Mouse (Mus musculus) limb, embryonic 14.5 days (tissue): ENCODE measurements around the gene Gzma. TPM values are rescaled to one million over a fixed set of nuclear protein-coding genes. Genes with fewer than 3 reads are reported as not detected.

ENCODE experiments used
- ATAC-seq: fragments of 200-750 bp; cut with Nextera tagmentation; 2 replicates; pipeline ENCODE4 v1.8.0; 2017; ENCODE audit warnings: low read depth, moderate number of reproducible peaks, moderate TSS enrichment; ENCODE audit not compliant: low FRiP score
- DNase-seq: peaks from one replicate; pipeline ENCODE4 v3.0.0-alpha.2; 2015; ENCODE audit warnings: low spot score
- H3K27ac ChIP-seq: fragments of 300-500 bp; sonication (generic); replicated peaks from 2 replicates; pipeline ENCODE4 v1.5.1; 2014; ENCODE audit warnings: low read depth, mild to moderate bottlenecking, low read length, moderate library complexity, mixed read lengths
- H3K27me3 ChIP-seq: fragments of 300-500 bp; sonication (generic); 2 replicates; pipeline ENCODE4 v1.6.1; 2014; ENCODE audit warnings: low read length, mixed read lengths; ENCODE audit not compliant: control insufficient read depth, insufficient read depth
- H3K36me3 ChIP-seq: fragments of 300-500 bp; sonication (generic); 2 replicates; pipeline ENCODE4 v1.6.1; 2014; ENCODE audit warnings: mild to moderate bottlenecking, low read length, moderate library complexity, mixed read lengths; ENCODE audit not compliant: control insufficient read depth, insufficient read depth
- H3K4me1 ChIP-seq: fragments of 300-500 bp; sonication (generic); 2 replicates; pipeline ENCODE4 v1.6.1; 2014; ENCODE audit warnings: antibody characterized with exemption, low read length, mixed read lengths; ENCODE audit not compliant: control insufficient read depth, insufficient read depth
- H3K4me2 ChIP-seq: fragments of 300-500 bp; sonication (generic); replicated peaks from 2 replicates; pipeline ENCODE4 v1.6.1; 2014; ENCODE audit warnings: low read depth, mild to moderate bottlenecking, low read length, moderate library complexity; ENCODE audit not compliant: severe bottlenecking
- H3K4me3 ChIP-seq: fragments of 300-500 bp; sonication (generic); replicated peaks from 2 replicates; pipeline ENCODE4 v1.5.1; 2014; ENCODE audit warnings: low read length
- H3K9ac ChIP-seq: fragments of 300-500 bp; sonication (generic); 2 replicates; pipeline ENCODE4 v1.6.1; 2014; ENCODE audit warnings: mild to moderate bottlenecking, low read depth, low read length, moderate library complexity; ENCODE audit not compliant: severe bottlenecking
- H3K9me3 ChIP-seq: fragments of 300-500 bp; sonication (generic); 2 replicates; pipeline ENCODE4 v1.6.1; 2016; ENCODE audit warnings: low read length; ENCODE audit not compliant: control insufficient read depth
- POLR2A ChIP-seq: fragments of 200-500 bp; IDR thresholded peaks from 2 replicates; pipeline ENCODE4 v1.8.0; 2012; ENCODE audit warnings: inconsistent platforms, mild to moderate bottlenecking, moderate library complexity, borderline replicate concordance; ENCODE audit not compliant: insufficient read depth, insufficient read length; ENCODE audit errors: extremely low read depth
- WGBS: fragments of 180-500 bp; shearing (Covaris S2); extraction: QIAGEN DNeasy Blood & Tissue Kit; methylation state at CpG from one replicate; pipeline ENCODE4 v1.1.7; 2014; 5-methylcytosine and 5-hydroxymethylcytosine counted together
- polyA plus RNA-seq, 2 experiments: library from polyadenylated mRNA; depleted of rRNA in 1 of 2; stranded (reverse) in 1 of 2; unstranded in 1 of 2; fragments of >200 nt; fragmentation: Nextera tagmentation in 1 of 2; extraction: Ambion mirVana in 1 of 2; gene quantifications; 2 replicates each; pipeline versions ENCODE4 v1.2.1 to v1.2.3; 2012 to 2014

Gene Gzma
- polyA plus RNA-seq, 2 experiments: 0.16 TPM; not detected in 1

- Histone ChIP-seq H3K4me2 (peak within 1 kb of the TSS; percentile 59), H3K27ac (peak within 1 kb of the TSS; percentile 87), H3K4me1 (peaks cover 10% of the 10 kb centered on the region), H3K27me3 (no peaks in the 10 kb centered on the region), H3K9me3 (no peaks in the 10 kb centered on the region), H3K9ac (peak within 1 kb of the TSS; percentile 72), H3K4me3 (peak within 1 kb of the TSS; percentile 65), H3K36me3 (peaks cover 18% of the 10 kb centered on the region)
- 4% methylated on average over 21 of the region's 21 CpGs for WGBS
- ATAC-seq (peak; percentile 93), DNase-seq (peak; percentile 91)
- TF ChIP-seq POLR2A: no peak
These were observed 54.4 kb downstream of the Gzma start, which contains the start of gene Gpx8 for GRCm38 (mm10) chr13:113046211-113046883. Gene Gpx8 (minus strand): TSS chr13:113046410.

- H3K9ac ChIP-seq: peak overlapping the region; percentile 72
- DNase-seq: peak; percentile 54
- H3K27ac ChIP-seq: peak overlapping the region; percentile 87
- no peaks in the 10 kb centered on the region for H3K9me3 ChIP-seq
- peak overlapping the region; percentile 59 for H3K4me2 ChIP-seq
- H3K4me1 ChIP-seq: peaks cover 10% of the 10 kb centered on the region
- 8% methylated on average over 18 of the region's 18 CpGs for WGBS
- TF ChIP-seq POLR2A: no peak
- H3K4me3 ChIP-seq: peak overlapping the region; percentile 65
- ATAC-seq: no peak
- H3K27me3 ChIP-seq: no peaks in the 10 kb centered on the region
- peaks cover 24% of the 10 kb centered on the region for H3K36me3 ChIP-seq
These were observed 55.2 kb downstream of the Gzma start for GRCm38 (mm10) chr13:113045458-113046110.

- H3K9ac ChIP-seq: peak overlapping the region; percentile 72
- 59% methylated on average over 3 of the region's 3 CpGs for WGBS
- H3K36me3 ChIP-seq: peaks cover 24% of the 10 kb centered on the region
- H3K9me3 ChIP-seq: no peaks in the 10 kb centered on the region
- H3K4me3 ChIP-seq: peak overlapping the region; percentile 65
- no peak for TF ChIP-seq POLR2A
- peaks cover 10% of the 10 kb centered on the region for H3K4me1 ChIP-seq
- no peak for DNase-seq
- H3K4me2 ChIP-seq: peak overlapping the region; percentile 59
- no peak for ATAC-seq
- H3K27me3 ChIP-seq: no peaks in the 10 kb centered on the region
- no peak overlapping the region for H3K27ac ChIP-seq
These were observed 55.9 kb downstream of the Gzma start for GRCm38 (mm10) chr13:113044876-113045275.

Other genes starting within 250 kb of the Gzma start
- gene Mtrex, start 173.6 kb downstream of the Gzma start, polyA plus RNA-seq (2012; rRNA removed): 41.3 and 50.8 TPM in 2 replicates
- 60.2 and 69.3 TPM in 2 replicates for gene Mtrex, start 173.6 kb downstream of the Gzma start, polyA plus RNA-seq (2014; fragmentation: Nextera tagmentation; extraction: Ambion mirVana)
- 10.4 and 13.2 TPM in 2 replicates for gene Dhx29, start 173.5 kb downstream of the Gzma start, polyA plus RNA-seq (2012; rRNA removed)
- 20.5 and 24.6 TPM in 2 replicates for gene Dhx29, start 173.5 kb downstream of the Gzma start, polyA plus RNA-seq (2014; fragmentation: Nextera tagmentation; extraction: Ambion mirVana)
- 0.60 and 0.80 TPM in 2 replicates for gene Ccno, start 113.2 kb downstream of the Gzma start, polyA plus RNA-seq (2012; rRNA removed)
- gene Ccno, start 113.2 kb downstream of the Gzma start, polyA plus RNA-seq (2014; fragmentation: Nextera tagmentation; extraction: Ambion mirVana): 0.22 and 0.29 TPM in 2 replicates
- not detected in 2 replicates for gene Mcidas, start 107.1 kb downstream of the Gzma start, polyA plus RNA-seq (2012; rRNA removed)
- not detected in 2 replicates for gene Mcidas, start 107.1 kb downstream of the Gzma start, polyA plus RNA-seq (2014; fragmentation: Nextera tagmentation; extraction: Ambion mirVana)
- gene Cdc20b, start 65.9 kb downstream of the Gzma start, polyA plus RNA-seq (2012; rRNA removed): 0.04 TPM in 1 of 2 replicates, not detected in the other
- not detected in 2 replicates for gene Cdc20b, start 65.9 kb downstream of the Gzma start, polyA plus RNA-seq (2014; fragmentation: Nextera tagmentation; extraction: Ambion mirVana)
- 76.4 and 132 TPM in 2 replicates for gene Gpx8, start 54.6 kb downstream of the Gzma start, polyA plus RNA-seq (2012; rRNA removed)
- gene Gpx8, start 54.6 kb downstream of the Gzma start, polyA plus RNA-seq (2014; fragmentation: Nextera tagmentation; extraction: Ambion mirVana): 218 and 220 TPM in 2 replicates
- gene Esm1, start 108.7 kb upstream of the Gzma start, polyA plus RNA-seq (2012; rRNA removed): 2.0 and 2.2 TPM in 2 replicates
- 2.2 and 2.3 TPM in 2 replicates for gene Esm1, start 108.7 kb upstream of the Gzma start, polyA plus RNA-seq (2014; fragmentation: Nextera tagmentation; extraction: Ambion mirVana)
- not detected in 2 replicates for gene Gzmk, start 124.9 kb upstream of the Gzma start, polyA plus RNA-seq (2012; rRNA removed)
- gene Gzmk, start 124.9 kb upstream of the Gzma start, polyA plus RNA-seq (2014; fragmentation: Nextera tagmentation; extraction: Ambion mirVana): 0.25 TPM in 1 of 2 replicates, not detected in the other
- gene BC067074, start 192.2 kb upstream of the Gzma start, polyA plus RNA-seq (2012; rRNA removed): 21.9 and 26.1 TPM in 2 replicates
- gene BC067074, start 192.2 kb upstream of the Gzma start, polyA plus RNA-seq (2014; fragmentation: Nextera tagmentation; extraction: Ambion mirVana): 8.6 and 10.0 TPM in 2 replicates